13 mouse cellular contexts compared by ENCODE assay signal in genomic region chr16:43364516-43364910, GRCm38 (mm10).
DNase-seq lines count a peak whose midpoint lies in the region; ATAC-seq and TF ChIP-seq lines count a peak whose summit lies in the region.
"Had no signal": no experiment of that assay in that cellular context is flagged by ENCODE, and none has a peak within 500 bp of the region (broad histone marks: within the 10 kb centered on the region; RNA-seq: fewer than 3 reads in every experiment).

No protein-coding gene starts in this region.

- DNase-seq in heart, adult 11 months, result peak; percentile 67
- no peak for DNase-seq in heart, adult 18-20 months
- no peak for DNase-seq in liver, postnatal 0 days
- DNase-seq in hindbrain, embryonic 14.5 days (ENCODE audit: low spot score), result no peak
- DNase-seq: right cerebral cortex, postnatal 25 days had no signal

- H3K9me3 ChIP-seq in liver, postnatal 0 days (ENCODE audit: low read length), result no peaks in the 10 kb centered on the region
- no peaks in the 10 kb centered on the region for H3K9me3 ChIP-seq in liver, embryonic 12.5 days (replicated peaks)
- H3K9me3 ChIP-seq in heart, embryonic 15.5 days (replicated peaks), result no peaks in the 10 kb centered on the region
- no peaks in the 10 kb centered on the region for H3K9me3 ChIP-seq in stomach, embryonic 14.5 days (ENCODE audit: control insufficient read depth, low read depth, low read length)
- no peaks in the 10 kb centered on the region for H3K9me3 ChIP-seq in midbrain, embryonic 15.5 days
- H3K9me3 ChIP-seq in hindbrain, embryonic 14.5 days (ENCODE audit: control insufficient read depth, low read length), result no peaks in the 10 kb centered on the region
- H3K9me3 ChIP-seq: G1E; limb, embryonic 12.5 days; midbrain, embryonic 10.5 days; neural tube, embryonic 12.5 days had no signal

- ATAC-seq in liver, postnatal 0 days, result no peak
- no peak for ATAC-seq in liver, embryonic 12.5 days
- ATAC-seq in heart, embryonic 15.5 days (replicated peaks; ENCODE audit: insufficient number of reproducible peaks, insufficient read depth, low FRiP score, low read depth), result 0 out of 2 replicates have a peak, but pooled peaks have one; percentile 15
- ATAC-seq in stomach, embryonic 14.5 days (ENCODE audit: insufficient number of reproducible peaks, insufficient read depth, low FRiP score, low read depth), result peak; percentile 17; the same call in 1 of the 2 replicates
- ATAC-seq in midbrain, embryonic 15.5 days (replicated peaks), result no peak
- no peak for ATAC-seq in hindbrain, embryonic 14.5 days (ENCODE audit: low FRiP score)

- H3K4me3 ChIP-seq in liver, postnatal 0 days (ENCODE audit: low read depth, low read length), result no peak overlapping the region
- H3K4me3 ChIP-seq in liver, embryonic 12.5 days, result no peak overlapping the region
- H3K4me3 ChIP-seq in heart, embryonic 15.5 days, result peak overlapping the region; percentile 36
- H3K4me3 ChIP-seq in stomach, embryonic 14.5 days (ENCODE audit: low read depth, low read length), result no peak overlapping the region
- H3K4me3 ChIP-seq in midbrain, embryonic 15.5 days, result no peak overlapping the region
- H3K4me3 ChIP-seq in hindbrain, embryonic 14.5 days (replicated peaks; ENCODE audit: low read length), result no peak overlapping the region
- H3K4me3 ChIP-seq: limb, embryonic 12.5 days; midbrain, embryonic 10.5 days; neural tube, embryonic 12.5 days had no signal

- H3K9ac ChIP-seq in liver, postnatal 0 days (replicated peaks), result no peak overlapping the region
- no peak overlapping the region for H3K9ac ChIP-seq in liver, embryonic 12.5 days
- peak overlapping the region; percentile 35 for H3K9ac ChIP-seq in heart, embryonic 15.5 days
- no peak overlapping the region for H3K9ac ChIP-seq in stomach, embryonic 14.5 days (replicated peaks; ENCODE audit: low read depth, low read length)
- no peak overlapping the region for H3K9ac ChIP-seq in midbrain, embryonic 15.5 days
- no peak overlapping the region for H3K9ac ChIP-seq in hindbrain, embryonic 14.5 days
- H3K9ac ChIP-seq: limb, embryonic 12.5 days; neural tube, embryonic 12.5 days had no signal

- no peak overlapping the region for H3K27ac ChIP-seq in liver, postnatal 0 days (ENCODE audit: low read depth)
- no peak overlapping the region for H3K27ac ChIP-seq in liver, embryonic 12.5 days
- peak overlapping the region; percentile 89 for H3K27ac ChIP-seq in heart, embryonic 15.5 days
- peak overlapping the region; percentile 80; the same call in 1 of the 2 replicates for H3K27ac ChIP-seq in stomach, embryonic 14.5 days (ENCODE audit: low read length)
- no peak overlapping the region for H3K27ac ChIP-seq in midbrain, embryonic 15.5 days
- H3K27ac ChIP-seq in hindbrain, embryonic 14.5 days, result no peak overlapping the region
- H3K27ac ChIP-seq: neural tube, embryonic 12.5 days had no signal

- TF ChIP-seq EP300 in liver, postnatal 0 days (IDR thresholded peaks at IDR 0.05; ENCODE audit: low read depth), result no peak

- H3K4me2 ChIP-seq in liver, postnatal 0 days (ENCODE audit: low read depth, low read length), result 0 out of 2 replicates have a peak overlapping the region, but pooled peaks have one; percentile 7
- H3K4me2 ChIP-seq in liver, embryonic 12.5 days, result no peak overlapping the region
- peak overlapping the region; percentile 53 for H3K4me2 ChIP-seq in heart, embryonic 15.5 days
- peak overlapping the region; percentile 18; the same call in 1 of the 2 replicates for H3K4me2 ChIP-seq in stomach, embryonic 14.5 days (replicated peaks; ENCODE audit: low read depth, low read length)
- no peak overlapping the region for H3K4me2 ChIP-seq in midbrain, embryonic 15.5 days
- no peak overlapping the region for H3K4me2 ChIP-seq in hindbrain, embryonic 14.5 days (replicated peaks)
- H3K4me2 ChIP-seq: limb, embryonic 12.5 days; neural tube, embryonic 12.5 days had no signal

- no peaks in the 10 kb centered on the region for H3K36me3 ChIP-seq in liver, postnatal 0 days (replicated peaks; ENCODE audit: insufficient read depth, low read length)
- H3K36me3 ChIP-seq in liver, embryonic 12.5 days, result no peaks in the 10 kb centered on the region
- H3K36me3 ChIP-seq in heart, embryonic 15.5 days, result no peaks in the 10 kb centered on the region
- H3K36me3 ChIP-seq in stomach, embryonic 14.5 days (ENCODE audit: control insufficient read depth, insufficient read depth, low read length), result no peaks in the 10 kb centered on the region
- H3K36me3 ChIP-seq in midbrain, embryonic 15.5 days (replicated peaks), result no peaks in the 10 kb centered on the region
- no peaks in the 10 kb centered on the region for H3K36me3 ChIP-seq in hindbrain, embryonic 14.5 days (replicated peaks; ENCODE audit: control insufficient read depth, insufficient read depth)
- H3K36me3 ChIP-seq: G1E; limb, embryonic 12.5 days; midbrain, embryonic 10.5 days; neural tube, embryonic 12.5 days had no signal

- H3K4me1 ChIP-seq in liver, postnatal 0 days (ENCODE audit: insufficient read depth), result peaks cover 12% of the 10 kb centered on the region
- H3K4me1 ChIP-seq in liver, embryonic 12.5 days, result peaks cover 4% of the 10 kb centered on the region; the same call in 1 of the 2 replicates
- peaks cover 26% of the 10 kb centered on the region for H3K4me1 ChIP-seq in heart, embryonic 15.5 days (replicated peaks)
- peaks cover 15% of the 10 kb centered on the region; the same call in 1 of the 2 replicates for H3K4me1 ChIP-seq in stomach, embryonic 14.5 days (ENCODE audit: control insufficient read depth, insufficient read depth, low read length)
- H3K4me1 ChIP-seq in midbrain, embryonic 15.5 days, result 0 out of 2 replicates have a peak, but pooled peaks cover 5% of the 10 kb centered on the region
- H3K4me1 ChIP-seq in hindbrain, embryonic 14.5 days (replicated peaks; ENCODE audit: control insufficient read depth, insufficient read depth, low read length), result no peaks in the 10 kb centered on the region

- WGBS in liver, postnatal 0 days (ENCODE audit: insufficient replicate concordance), result 80% methylated on average over 6 of the region's 6 CpGs
- 72% methylated on average over 6 of the region's 6 CpGs for WGBS in liver, embryonic 12.5 days (ENCODE audit: insufficient replicate concordance)
- 60% methylated on average over 6 of the region's 6 CpGs for WGBS in heart, embryonic 15.5 days
- WGBS in stomach, embryonic 14.5 days, result 82% methylated on average over 6 of the region's 6 CpGs
- 84% methylated on average over 6 of the region's 6 CpGs for WGBS in midbrain, embryonic 15.5 days
- 90% methylated on average over 6 of the region's 6 CpGs for WGBS in hindbrain, embryonic 14.5 days

- TF ChIP-seq CTCF in liver, postnatal 0 days (IDR thresholded peaks at IDR 0.05; ENCODE audit: low read depth), result no peak

- H3K27me3 ChIP-seq in liver, postnatal 0 days (ENCODE audit: insufficient read depth, low read length), result no peaks in the 10 kb centered on the region
- no peaks in the 10 kb centered on the region for H3K27me3 ChIP-seq in liver, embryonic 12.5 days (replicated peaks)
- H3K27me3 ChIP-seq in heart, embryonic 15.5 days, result no peaks in the 10 kb centered on the region
- H3K27me3 ChIP-seq in stomach, embryonic 14.5 days (ENCODE audit: control insufficient read depth, insufficient read depth, low read length), result no peaks in the 10 kb centered on the region
- H3K27me3 ChIP-seq in midbrain, embryonic 15.5 days (replicated peaks), result no peaks in the 10 kb centered on the region
- no peaks in the 10 kb centered on the region for H3K27me3 ChIP-seq in hindbrain, embryonic 14.5 days (ENCODE audit: control insufficient read depth, insufficient read depth, low read length)
- H3K27me3 ChIP-seq: limb, embryonic 12.5 days; neural tube, embryonic 12.5 days had no signal

Comparison
In these comparisons a context has a peak if more than half of its experiments do, and no peak if none do; other contexts are left out.
1. H3K4me2 ChIP-seq: peak in liver, postnatal 0 days (single experiment), heart, embryonic 15.5 days (single experiment) and stomach, embryonic 14.5 days (single experiment); none in liver, embryonic 12.5 days (single experiment), midbrain, embryonic 15.5 days (single experiment) and hindbrain, embryonic 14.5 days (single experiment).
2. ATAC-seq: peak in heart, embryonic 15.5 days (single experiment) and stomach, embryonic 14.5 days (single experiment); none in liver, postnatal 0 days (single experiment), liver, embryonic 12.5 days (single experiment), midbrain, embryonic 15.5 days (single experiment) and hindbrain, embryonic 14.5 days (single experiment).
3. H3K27ac ChIP-seq: peak in heart, embryonic 15.5 days (single experiment) and stomach, embryonic 14.5 days (single experiment); none in liver, postnatal 0 days (single experiment), liver, embryonic 12.5 days (single experiment), midbrain, embryonic 15.5 days (single experiment) and hindbrain, embryonic 14.5 days (single experiment).